Mouse (Mus musculus) heart, adult 2 months (tissue): Measurements from ENCODE around the gene Krtcap2. TPM values are rescaled to one million over a fixed set of nuclear protein-coding genes. Genes with fewer than 3 reads are reported as not detected.

Experiments used
- DNase-seq, 2 experiments: peaks; one replicate each; pipeline ENCODE4 v3.0.0; 2021
- H3K27ac ChIP-seq: fragments of 200-600 bp; 2 replicates; pipeline ENCODE4 v1.8.1; 2022
- H3K27me3 ChIP-seq: fragments of 200-500 bp; 2 replicates; pipeline ENCODE4 v1.6.1; 2012; ENCODE audit warnings: mild to moderate bottlenecking, low read length, inconsistent platforms, mixed read lengths; ENCODE audit not compliant: control insufficient read depth, insufficient read depth
- H3K36me3 ChIP-seq: fragments of 200-500 bp; 2 replicates; pipeline ENCODE4 v1.6.1; 2012; ENCODE audit warnings: low read length, inconsistent platforms; ENCODE audit not compliant: control insufficient read depth, insufficient read depth
- H3K4me1 ChIP-seq: fragments of 200-500 bp; 2 replicates; pipeline ENCODE4 v1.6.1; 2011; ENCODE audit warnings: low read length; ENCODE audit not compliant: control insufficient read depth, insufficient read depth
- H3K4me3 ChIP-seq: fragments of 200-600 bp; 2 replicates; pipeline ENCODE4 v1.8.1; 2022
- H3K79me2 ChIP-seq: fragments of 200-500 bp; replicated peaks from 2 replicates; pipeline ENCODE4 v1.6.1; 2012; ENCODE audit warnings: mild to moderate bottlenecking, inconsistent platforms, low read length, moderate library complexity, mixed read lengths; ENCODE audit not compliant: control insufficient read depth, insufficient read depth
- H3K9ac ChIP-seq: fragments of 200-500 bp; 2 replicates; pipeline ENCODE4 v1.6.1; 2012; ENCODE audit warnings: low read depth, mild to moderate bottlenecking, control low read depth, inconsistent platforms, low read length, mixed read lengths
- CTCF ChIP-seq: fragments of 200-600 bp; IDR thresholded peaks from 2 replicates; pipeline ENCODE4 v1.8.1; 2022; ENCODE audit warnings: antibody characterized with exemption, mild to moderate bottlenecking, moderate library complexity
- EP300 ChIP-seq: fragments of 200-500 bp; IDR thresholded peaks from 2 replicates; pipeline ENCODE4 v1.6.1; 2011; ENCODE audit warnings: low read depth, low read length, control low read depth; ENCODE audit not compliant: insufficient read depth
- POLR2A ChIP-seq: fragments of 200-500 bp; IDR thresholded peaks from 2 replicates; pipeline ENCODE4 v1.6.1; 2011; ENCODE audit warnings: mild to moderate bottlenecking, low read depth, low read length, control low read depth; ENCODE audit not compliant: insufficient read depth
- WGBS: fragments of 180-500 bp; shearing (Covaris S2); methylation state at CpG from one replicate; pipeline ENCODE4 v1.1.7; 2018; 5-methylcytosine and 5-hydroxymethylcytosine counted together
- intact Hi-C: fragments of 180-260 bp; cut with DNase I; formaldehyde crosslinking; loops from one replicate; pipeline ENCODE4 v1.15.1; 2025
- polyA plus RNA-seq: library from polyadenylated mRNA; depleted of rRNA; stranded (reverse); fragments of >200 nt; gene quantifications from 2 replicates; pipeline ENCODE4 v1.2.3, GENCODE M21; 2012
- total RNA-seq, 2 experiments: library from RNA; stranded (reverse); gene quantifications; 2 replicates each; pipeline ENCODE4 v1.2.3; 2021

Gene Krtcap2
- total and polyA plus RNA-seq, 3 experiments = 80.7 to 116 (median 95.7) TPM

DNA sequence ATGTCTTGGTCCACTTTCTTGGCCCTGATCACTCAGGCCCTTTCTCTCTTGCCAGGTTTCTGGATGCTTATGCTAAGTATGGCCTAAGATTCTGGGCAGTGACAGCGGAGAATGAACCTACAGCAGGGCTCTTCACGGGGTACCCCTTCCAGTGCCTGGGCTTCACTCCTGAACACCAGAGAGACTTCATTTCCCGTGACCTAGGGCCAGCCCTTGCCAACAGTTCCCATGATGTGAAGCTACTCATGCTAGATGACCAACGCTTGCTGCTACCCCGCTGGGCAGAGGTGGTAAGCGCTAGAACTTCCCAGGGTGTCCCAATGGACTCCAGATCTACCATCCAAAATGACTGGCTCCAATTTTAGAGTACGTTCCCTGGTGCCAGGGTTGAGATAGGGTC, 39.7 kb upstream of the Krtcap2 start:
- H3K4me3 ChIP-seq = no peak overlapping the region
- TF ChIP-seq POLR2A = no peak
- no peak for TF ChIP-seq CTCF
- no peak for TF ChIP-seq EP300
- no peak overlapping the region for H3K9ac ChIP-seq
- peak in 1 of 2 experiments; percentile 15 for DNase-seq
- no peaks in the 10 kb centered on the region for H3K36me3 ChIP-seq
- H3K27me3 ChIP-seq = no peaks in the 10 kb centered on the region
- intact Hi-C loops = no loop called here
- H3K27ac ChIP-seq = no peak overlapping the region
- 86% methylated on average over 7 of the region's 7 CpGs for WGBS
- H3K4me1 ChIP-seq = peaks cover 3% of the 10 kb centered on the region
- no peaks in the 10 kb centered on the region for H3K79me2 ChIP-seq

DNA sequence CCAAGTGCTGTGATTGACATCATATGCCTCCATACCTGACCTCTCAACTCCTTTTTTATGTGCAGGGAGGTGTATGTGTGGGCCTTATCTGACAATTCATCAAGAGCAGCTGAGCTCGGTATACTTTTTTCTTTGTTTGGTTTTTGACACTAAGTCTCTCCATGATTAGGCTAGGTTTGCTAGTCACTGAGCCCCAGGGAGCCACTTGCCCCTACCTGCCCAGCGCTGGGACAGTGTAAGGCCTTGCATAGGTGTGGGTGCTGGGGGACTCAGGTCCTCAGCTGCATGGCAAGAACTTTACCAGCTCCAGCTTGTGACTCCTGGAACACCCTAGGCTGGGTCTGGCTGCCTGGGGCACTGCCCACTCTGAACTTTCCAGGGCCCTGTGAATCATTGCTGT, 39.1 kb upstream of the Krtcap2 start:
- Histone ChIP-seq H3K36me3 (no peaks in the 10 kb centered on the region), H3K4me1 (peaks cover 3% of the 10 kb centered on the region), H3K9ac (no peak overlapping the region), H3K79me2 (no peaks in the 10 kb centered on the region), H3K27ac (no peak overlapping the region), H3K27me3 (no peaks in the 10 kb centered on the region), H3K4me3 (no peak overlapping the region)
- intact Hi-C loops = no loop called here
- TF ChIP-seq CTCF (no peak), POLR2A (no peak), EP300 (no peak)
- 75% methylated on average over 2 of the region's 2 CpGs for WGBS
- DNase-seq = no peak

DNA sequence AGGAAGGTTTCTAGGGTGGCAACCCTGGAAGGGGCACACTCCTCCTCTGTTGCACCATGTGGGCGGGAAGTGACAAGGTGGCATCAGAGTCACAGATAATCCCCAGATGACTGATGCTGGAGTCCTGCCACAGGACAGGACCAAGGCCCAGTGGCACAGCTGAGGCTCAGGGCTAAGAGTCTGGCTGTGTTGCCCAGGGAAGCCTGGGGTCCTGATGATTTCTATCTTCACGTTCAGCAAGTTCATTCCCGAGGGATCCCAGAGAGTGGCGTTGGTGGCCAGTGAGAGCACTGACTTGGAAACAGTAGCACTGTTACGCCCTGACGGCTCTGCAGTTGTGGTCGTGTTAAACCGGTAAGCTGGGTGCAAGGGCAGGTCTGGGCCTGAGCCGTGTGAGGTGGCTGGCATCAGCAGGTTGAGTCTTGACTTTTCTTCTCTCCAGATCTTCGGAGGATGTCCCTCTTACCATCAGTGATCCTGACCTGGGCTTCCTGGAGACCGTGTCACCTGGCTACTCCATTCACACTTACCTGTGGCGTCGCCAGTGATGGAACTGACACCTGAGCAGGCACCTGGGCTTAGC, 37.6 kb upstream of the Krtcap2 start:
- Histone ChIP-seq H3K27ac (no peak overlapping the region), H3K9ac (no peak overlapping the region), H3K79me2 (no peaks in the 10 kb centered on the region), H3K27me3 (no peaks in the 10 kb centered on the region), H3K4me3 (no peak overlapping the region), H3K36me3 (no peaks in the 10 kb centered on the region), H3K4me1 (peaks cover 3% of the 10 kb centered on the region)
- no peak for DNase-seq
- no peak for TF ChIP-seq CTCF
- no peak for TF ChIP-seq EP300
- no peak for TF ChIP-seq POLR2A
- intact Hi-C loops = no loop called here
- WGBS = 87% methylated on average over 13 of the region's 13 CpGs

DNA sequence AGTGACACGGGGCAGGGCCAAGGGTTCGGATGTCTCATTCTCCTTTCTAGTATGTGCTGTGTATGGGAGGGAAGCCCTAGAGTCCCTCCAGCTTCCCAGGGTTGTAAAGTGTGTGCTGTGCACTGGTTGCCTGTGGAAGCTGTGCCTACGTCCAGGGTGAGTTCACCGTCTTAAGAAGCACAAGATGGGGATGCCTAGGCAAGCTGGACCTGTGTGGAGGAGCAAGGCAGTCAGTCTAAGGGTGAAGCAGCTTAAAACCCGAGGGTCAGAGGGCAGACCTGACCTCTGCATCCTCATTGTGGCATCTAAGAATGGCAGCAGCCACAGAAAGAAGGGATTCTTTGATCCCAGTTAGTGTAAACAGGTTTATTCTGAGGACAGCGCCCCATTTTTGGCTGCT, 37.0 kb upstream of the Krtcap2 start:
- no peaks in the 10 kb centered on the region for H3K36me3 ChIP-seq
- intact Hi-C loops = no loop called here
- no peaks in the 10 kb centered on the region for H3K27me3 ChIP-seq
- TF ChIP-seq CTCF = no peak
- no peak for TF ChIP-seq POLR2A
- no peak for TF ChIP-seq EP300
- H3K9ac ChIP-seq = no peak overlapping the region
- H3K27ac ChIP-seq = no peak overlapping the region
- 86% methylated on average over 6 of the region's 6 CpGs for WGBS
- no peak overlapping the region for H3K4me3 ChIP-seq
- no peak for DNase-seq
- no peaks in the 10 kb centered on the region for H3K79me2 ChIP-seq
- H3K4me1 ChIP-seq = no peaks in the 10 kb centered on the region; the same call in 1 of the 2 replicates

DNA sequence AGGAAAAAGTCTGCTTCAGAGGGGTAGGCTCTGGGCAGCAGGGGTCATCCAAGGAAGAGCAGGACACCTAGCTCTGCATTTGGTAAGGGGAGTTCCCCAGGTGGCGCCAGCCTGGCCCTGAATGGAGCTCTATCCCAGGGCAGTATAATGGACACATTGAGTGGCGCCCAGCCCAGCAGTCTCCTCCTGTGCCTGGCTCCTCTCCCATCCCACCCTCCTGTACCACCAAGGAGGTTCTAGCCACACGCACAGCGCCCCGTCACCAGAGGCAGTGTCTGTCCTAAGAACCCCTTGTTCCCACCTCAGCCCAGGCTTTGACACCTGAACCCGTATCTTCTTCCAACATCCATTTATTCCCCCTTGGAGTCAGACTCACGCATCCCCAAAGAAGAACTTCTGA, 36.0 kb upstream of the Krtcap2 start:
- 91% methylated on average over 7 of the region's 7 CpGs for WGBS
- DNase-seq = no peak
- TF ChIP-seq EP300 (no peak), POLR2A (no peak)
- no peaks in the 10 kb centered on the region; the same call in 1 of the 2 replicates for H3K4me1 ChIP-seq
- no peak overlapping the region for H3K4me3 ChIP-seq
- H3K27me3 ChIP-seq = no peaks in the 10 kb centered on the region
- H3K27ac ChIP-seq = no peak overlapping the region
- H3K36me3 ChIP-seq = no peaks in the 10 kb centered on the region
- H3K9ac ChIP-seq = no peak overlapping the region
- intact Hi-C loops = loop anchor here (10.0 kb wide), 1 partner anchor 265 kb away; no protein-coding TSS in a partner anchor
- H3K79me2 ChIP-seq = no peaks in the 10 kb centered on the region

DNA sequence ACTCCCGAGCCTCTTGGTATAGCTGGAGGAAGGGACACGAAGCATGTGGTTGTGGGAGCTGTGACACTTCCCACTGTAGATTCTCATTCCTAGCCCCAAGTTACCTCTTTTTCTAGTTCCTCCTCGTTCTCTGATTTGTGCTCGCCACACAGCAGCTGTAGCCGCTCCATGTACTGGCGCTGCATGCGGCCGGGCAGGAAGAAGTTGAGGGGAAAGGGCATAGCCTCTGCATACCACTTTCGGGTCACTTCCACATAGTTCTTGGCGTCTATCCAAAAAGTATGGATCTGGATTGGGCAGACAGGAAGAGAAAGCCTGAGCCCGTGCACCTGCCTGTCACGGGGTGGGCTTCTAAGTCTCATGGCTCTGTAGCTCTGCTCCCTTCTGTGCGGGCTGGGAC, 35.6 kb upstream of the Krtcap2 start:
- TF ChIP-seq CTCF (no peak), EP300 (no peak), POLR2A (no peak)
- WGBS = 48% methylated on average over 13 of the region's 13 CpGs
- no peaks in the 10 kb centered on the region for H3K79me2 ChIP-seq
- H3K27ac ChIP-seq = no peak overlapping the region
- H3K36me3 ChIP-seq = no peaks in the 10 kb centered on the region
- H3K27me3 ChIP-seq = no peaks in the 10 kb centered on the region
- no peak overlapping the region for H3K4me3 ChIP-seq
- no peak overlapping the region for H3K9ac ChIP-seq
- intact Hi-C loops = loop anchor here (10.0 kb wide), 1 partner anchor 265 kb away; no protein-coding TSS in a partner anchor
- peak in 1 of 2 experiments; percentile 21 for DNase-seq
- no peaks in the 10 kb centered on the region; the same call in none of the 2 replicates for H3K4me1 ChIP-seq
